Mouse (Mus musculus): ENCODE measurements around the gene Atp2a1.

- TF ChIP-seq EP300 (IDR thresholded peaks at IDR 0.05; ENCODE audit: low read depth) (peak; percentile 61), CTCF (IDR thresholded peaks at IDR 0.05; ENCODE audit: low read depth) (peak; percentile 51)
Measured at GRCm38 (mm10) chr7:126503273-126503878, 40.5 kb upstream of the Atp2a1 start, which contains the start of gene Atxn2l.
